Mouse (Mus musculus): Measurements from ENCODE around the gene Eif3m. TPM values are rescaled to one million over a fixed set of nuclear protein-coding genes. Genes with fewer than 3 reads are reported as not detected.
"Not testable (repeated sequence)": the region's sequence is repeated elsewhere in the genome, so short reads cannot be mapped to it uniquely, and the experiment has no call there.

The Eif3m gene
- polyA plus RNA-seq, 1 experiment, result 46.0 TPM

GRCm38 (mm10) chr2:105030505-105030904 lies 13.6 kb upstream of the Eif3m start:
- Histone ChIP-seq H3K27ac (ENCODE audit: control insufficient read depth, insufficient read depth, low read length) (no peak overlapping the region), H3K36me3 (ENCODE audit: control insufficient read depth, insufficient read depth, low read length) (no peaks in the 10 kb centered on the region), H3K27me3 (ENCODE audit: control insufficient read depth, insufficient read depth, low read length) (no peaks in the 10 kb centered on the region), H3K4me3 (ENCODE audit: control insufficient read depth, insufficient read depth, low read length) (no peak overlapping the region), H3K4me1 (replicated peaks; ENCODE audit: control insufficient read depth, insufficient read depth, low read length) (no peaks in the 10 kb centered on the region)
- 95% methylated on average over 5 of the region's 5 CpGs for WGBS
- DNase-seq, result no peak
- no peak for TF ChIP-seq POLR2A (IDR thresholded peaks at IDR 0.05; ENCODE audit: control insufficient read depth, extremely low read depth, insufficient read depth, low read length, poor library complexity)
- no peak for TF ChIP-seq CTCF (IDR thresholded peaks at IDR 0.05; ENCODE audit: borderline replicate concordance, control insufficient read depth, extremely low read depth, insufficient read depth, low read length, poor library complexity)

GRCm38 (mm10) chr2:105028806-105029205 lies 11.9 kb upstream of the Eif3m start:
- Histone ChIP-seq H3K27ac (ENCODE audit: control insufficient read depth, insufficient read depth, low read length) (no peak overlapping the region), H3K4me3 (ENCODE audit: control insufficient read depth, insufficient read depth, low read length) (no peak overlapping the region), H3K36me3 (ENCODE audit: control insufficient read depth, insufficient read depth, low read length) (no peaks in the 10 kb centered on the region), H3K4me1 (replicated peaks; ENCODE audit: control insufficient read depth, insufficient read depth, low read length) (no peaks in the 10 kb centered on the region), H3K27me3 (ENCODE audit: control insufficient read depth, insufficient read depth, low read length) (no peaks in the 10 kb centered on the region)
- WGBS, result 50% methylated on average over 5 of the region's 5 CpGs
- DNase-seq, result no peak
- TF ChIP-seq POLR2A (IDR thresholded peaks at IDR 0.05; ENCODE audit: control insufficient read depth, extremely low read depth, insufficient read depth, low read length, poor library complexity) (no peak), CTCF (IDR thresholded peaks at IDR 0.05; ENCODE audit: borderline replicate concordance, control insufficient read depth, extremely low read depth, insufficient read depth, low read length, poor library complexity) (no peak)

- no peaks in the 10 kb centered on the region for H3K36me3 ChIP-seq (ENCODE audit: control insufficient read depth, insufficient read depth, low read length)
- TF ChIP-seq POLR2A (IDR thresholded peaks at IDR 0.05; ENCODE audit: control insufficient read depth, extremely low read depth, insufficient read depth, low read length, poor library complexity), result no peak
- TF ChIP-seq CTCF (IDR thresholded peaks at IDR 0.05; ENCODE audit: borderline replicate concordance, control insufficient read depth, extremely low read depth, insufficient read depth, low read length, poor library complexity), result no peak
- no peak overlapping the region for H3K27ac ChIP-seq (ENCODE audit: control insufficient read depth, insufficient read depth, low read length)
- DNase-seq, result no peak
- no peak overlapping the region for H3K4me3 ChIP-seq (ENCODE audit: control insufficient read depth, insufficient read depth, low read length)
- H3K27me3 ChIP-seq (ENCODE audit: control insufficient read depth, insufficient read depth, low read length), result no peaks in the 10 kb centered on the region
- 95% methylated on average over 22 of the region's 22 CpGs for WGBS
- H3K4me1 ChIP-seq (replicated peaks; ENCODE audit: control insufficient read depth, insufficient read depth, low read length), result no peaks in the 10 kb centered on the region
These were observed 10.2 kb upstream of the Eif3m start for GRCm38 (mm10) chr2:105026950-105027695.

DNA sequence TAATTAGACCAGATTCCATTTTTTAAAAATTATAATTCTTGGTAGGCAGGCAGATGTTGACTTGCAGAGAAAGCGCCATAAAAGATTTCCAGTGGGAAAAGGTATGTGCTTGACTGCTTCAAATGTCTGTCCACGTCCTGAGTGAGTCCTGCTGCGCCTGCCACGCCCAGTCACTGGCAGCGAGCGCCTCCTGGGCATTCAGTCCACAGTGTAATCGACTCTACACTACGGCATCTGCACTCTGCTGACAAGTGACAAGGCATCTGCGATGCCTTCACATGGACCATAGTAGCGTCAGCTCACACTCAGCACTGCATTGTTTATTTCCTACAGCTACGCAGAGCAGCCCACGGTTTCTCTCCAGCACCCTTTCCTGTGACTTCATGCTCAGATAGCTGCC lies 8.7 kb upstream of the Eif3m start:
- not testable (repeated sequence) for DNase-seq; H3K36me3 ChIP-seq (ENCODE audit: control insufficient read depth, insufficient read depth, low read length); H3K27me3 ChIP-seq (ENCODE audit: control insufficient read depth, insufficient read depth, low read length); H3K4me3 ChIP-seq (ENCODE audit: control insufficient read depth, insufficient read depth, low read length); H3K27ac ChIP-seq (ENCODE audit: control insufficient read depth, insufficient read depth, low read length); H3K4me1 ChIP-seq (replicated peaks; ENCODE audit: control insufficient read depth, insufficient read depth, low read length)
- WGBS, result 90% methylated on average over 12 of the region's 12 CpGs

DNA sequence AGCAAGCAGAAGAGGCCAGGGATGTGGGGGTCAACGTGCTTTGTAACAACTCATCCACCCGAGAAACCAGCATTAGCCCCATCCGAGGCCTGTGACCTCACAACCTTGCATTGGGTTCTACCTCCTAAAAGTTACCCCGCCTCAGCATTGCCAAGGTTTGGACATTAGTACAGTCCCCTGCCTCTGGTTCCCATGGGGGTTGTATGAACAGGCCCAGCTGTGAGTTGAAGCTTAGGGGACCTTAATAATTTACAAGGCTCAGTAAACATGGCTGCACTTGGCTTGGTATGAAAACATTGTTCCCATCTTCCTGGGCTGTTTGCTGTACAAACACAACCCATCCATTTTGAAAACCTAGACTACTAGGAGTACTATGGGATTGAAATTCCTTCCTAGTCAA lies 6.9 kb upstream of the Eif3m start:
- peaks cover 8% of the 10 kb centered on the region for H3K4me1 ChIP-seq (replicated peaks; ENCODE audit: control insufficient read depth, insufficient read depth, low read length)
- no peak overlapping the region for H3K4me3 ChIP-seq (ENCODE audit: control insufficient read depth, insufficient read depth, low read length)
- no peak overlapping the region for H3K27ac ChIP-seq (ENCODE audit: control insufficient read depth, insufficient read depth, low read length)
- DNase-seq, result no peak
- no peaks in the 10 kb centered on the region for H3K27me3 ChIP-seq (ENCODE audit: control insufficient read depth, insufficient read depth, low read length)
- no peak for TF ChIP-seq POLR2A (IDR thresholded peaks at IDR 0.05; ENCODE audit: control insufficient read depth, extremely low read depth, insufficient read depth, low read length, poor library complexity)
- no peak for TF ChIP-seq CTCF (IDR thresholded peaks at IDR 0.05; ENCODE audit: borderline replicate concordance, control insufficient read depth, extremely low read depth, insufficient read depth, low read length, poor library complexity)
- WGBS, result 89% methylated on average over 4 of the region's 4 CpGs
- no peaks in the 10 kb centered on the region for H3K36me3 ChIP-seq (ENCODE audit: control insufficient read depth, insufficient read depth, low read length)

GRCm38 (mm10) chr2:105023031-105023615 lies 6.2 kb upstream of the Eif3m start:
- peaks cover 8% of the 10 kb centered on the region for H3K4me1 ChIP-seq (replicated peaks; ENCODE audit: control insufficient read depth, insufficient read depth, low read length)
- H3K27ac ChIP-seq (ENCODE audit: control insufficient read depth, insufficient read depth, low read length), result no peak overlapping the region
- H3K36me3 ChIP-seq (ENCODE audit: control insufficient read depth, insufficient read depth, low read length), result no peaks in the 10 kb centered on the region
- no peaks in the 10 kb centered on the region for H3K27me3 ChIP-seq (ENCODE audit: control insufficient read depth, insufficient read depth, low read length)
- WGBS, result 94% methylated on average over 6 of the region's 6 CpGs
- no peak for DNase-seq
- no peak for TF ChIP-seq POLR2A (IDR thresholded peaks at IDR 0.05; ENCODE audit: control insufficient read depth, extremely low read depth, insufficient read depth, low read length, poor library complexity)
- TF ChIP-seq CTCF (IDR thresholded peaks at IDR 0.05; ENCODE audit: borderline replicate concordance, control insufficient read depth, extremely low read depth, insufficient read depth, low read length, poor library complexity), result no peak
- H3K4me3 ChIP-seq (ENCODE audit: control insufficient read depth, insufficient read depth, low read length), result no peak overlapping the region

GRCm38 (mm10) chr2:105021836-105022235 lies 5.0 kb upstream of the Eif3m start:
- peak overlapping the region; percentile 52 for H3K27ac ChIP-seq (ENCODE audit: control insufficient read depth, insufficient read depth, low read length)
- no peak overlapping the region for H3K4me3 ChIP-seq (ENCODE audit: control insufficient read depth, insufficient read depth, low read length)
- peak; percentile 51 for DNase-seq
- H3K27me3 ChIP-seq (ENCODE audit: control insufficient read depth, insufficient read depth, low read length), result no peaks in the 10 kb centered on the region
- peaks cover 8% of the 10 kb centered on the region for H3K4me1 ChIP-seq (replicated peaks; ENCODE audit: control insufficient read depth, insufficient read depth, low read length)
- H3K36me3 ChIP-seq (ENCODE audit: control insufficient read depth, insufficient read depth, low read length), result no peaks in the 10 kb centered on the region
- TF ChIP-seq POLR2A (IDR thresholded peaks at IDR 0.05; ENCODE audit: control insufficient read depth, extremely low read depth, insufficient read depth, low read length, poor library complexity) (no peak), CTCF (IDR thresholded peaks at IDR 0.05; ENCODE audit: borderline replicate concordance, control insufficient read depth, extremely low read depth, insufficient read depth, low read length, poor library complexity) (no peak)
- 39% methylated on average over 2 of the region's 2 CpGs for WGBS

All from thymus, adult 2 months (tissue).